Mouse (Mus musculus): ENCODE measurements at regions not wholly inside any gene's neighbourhood (a gene's known extent, or its start where the extent isn't known, plus 50 kb on each side); places are given as distances from the start of the nearest gene placed in this dataset.

- Histone ChIP-seq H3ac (ENCODE audit: control insufficient read depth, insufficient read length, low read depth) (no peak overlapping the region), H3K36me3 (ENCODE audit: control insufficient read depth, insufficient read depth) (no peaks in the 10 kb centered on the region), H3K79me3 (ENCODE audit: low read depth) (no peaks in the 10 kb centered on the region), H3K4me3 (ENCODE audit: insufficient read depth, poor library complexity, severe bottlenecking) (no peak overlapping the region), H3K27me3 (ENCODE audit: control insufficient read depth, insufficient read depth, insufficient read length) (no peaks in the 10 kb centered on the region), H3K79me2 (ENCODE audit: control insufficient read depth, insufficient read depth) (no peaks in the 10 kb centered on the region)
- TF ChIP-seq MAX (IDR thresholded peaks at IDR 0.05) (no peak), FOSL1 (IDR thresholded peaks at IDR 0.05; ENCODE audit: insufficient read depth, low read length, poor library complexity, severe bottlenecking) (no peak), USF1 (IDR thresholded peaks at IDR 0.05; ENCODE audit: low read depth) (no peak), MYOG (IDR thresholded peaks at IDR 0.05; ENCODE audit: control insufficient read depth, extremely low read depth, insufficient read length) (no peak), CEBPB (IDR thresholded peaks at IDR 0.05; ENCODE audit: low read depth) (no peak), MYOD1 (IDR thresholded peaks at IDR 0.05; ENCODE audit: control insufficient read depth, insufficient read length, low read depth) (no peak), CTCF (IDR thresholded peaks at IDR 0.05; ENCODE audit: control insufficient read depth, insufficient read depth, insufficient read length) (no peak)
These were observed 388.4 kb downstream of the Plekhb2 start for GRCm38 (mm10) chr1:35238139-35238538.

- H3K27me3 ChIP-seq (ENCODE audit: control insufficient read depth, insufficient read depth, insufficient read length), result no peaks in the 10 kb centered on the region
- no peaks in the 10 kb centered on the region for H3K79me3 ChIP-seq (ENCODE audit: low read depth)
- H3K36me3 ChIP-seq (ENCODE audit: control insufficient read depth, insufficient read depth), result no peaks in the 10 kb centered on the region
- H3K4me3 ChIP-seq (ENCODE audit: insufficient read depth, poor library complexity, severe bottlenecking), result no peak overlapping the region
- H3ac ChIP-seq (ENCODE audit: control insufficient read depth, insufficient read length, low read depth), result no peak overlapping the region
- TF ChIP-seq MYOD1 (IDR thresholded peaks at IDR 0.05; ENCODE audit: control insufficient read depth, insufficient read length, low read depth) (no peak), CTCF (IDR thresholded peaks at IDR 0.05; ENCODE audit: control insufficient read depth, insufficient read depth, insufficient read length) (no peak)
- no peaks in the 10 kb centered on the region for H3K79me2 ChIP-seq (ENCODE audit: control insufficient read depth, insufficient read depth)
These were observed 393.1 kb downstream of the Plekhb2 start for GRCm38 (mm10) chr1:35242849-35243248.

GRCm38 (mm10) chr1:35243339-35243738 lies 393.6 kb downstream of the Plekhb2 start:
- H3K79me2 ChIP-seq (ENCODE audit: control insufficient read depth, insufficient read depth), result no peaks in the 10 kb centered on the region
- H3K4me3 ChIP-seq (ENCODE audit: insufficient read depth, poor library complexity, severe bottlenecking), result no peak overlapping the region
- no peak for TF ChIP-seq MYOD1 (IDR thresholded peaks at IDR 0.05; ENCODE audit: control insufficient read depth, insufficient read length, low read depth)
- no peak for TF ChIP-seq FOSL1 (IDR thresholded peaks at IDR 0.05; ENCODE audit: insufficient read depth, low read length, poor library complexity, severe bottlenecking)
- TF ChIP-seq MYOG (IDR thresholded peaks at IDR 0.05; ENCODE audit: control insufficient read depth, extremely low read depth, insufficient read length), result no peak
- no peak for TF ChIP-seq USF1 (IDR thresholded peaks at IDR 0.05; ENCODE audit: low read depth)
- no peak for TF ChIP-seq MAX (IDR thresholded peaks at IDR 0.05)
- no peak for TF ChIP-seq CEBPB (IDR thresholded peaks at IDR 0.05; ENCODE audit: low read depth)
- TF ChIP-seq CTCF (IDR thresholded peaks at IDR 0.05; ENCODE audit: control insufficient read depth, insufficient read depth, insufficient read length), result no peak
- no peaks in the 10 kb centered on the region for H3K27me3 ChIP-seq (ENCODE audit: control insufficient read depth, insufficient read depth, insufficient read length)
- H3K79me3 ChIP-seq (ENCODE audit: low read depth), result no peaks in the 10 kb centered on the region
- H3ac ChIP-seq (ENCODE audit: control insufficient read depth, insufficient read length, low read depth), result no peak overlapping the region
- no peaks in the 10 kb centered on the region for H3K36me3 ChIP-seq (ENCODE audit: control insufficient read depth, insufficient read depth)

- H3K79me3 ChIP-seq (ENCODE audit: low read depth), result no peaks in the 10 kb centered on the region
- H3K27me3 ChIP-seq (ENCODE audit: control insufficient read depth, insufficient read depth, insufficient read length), result no peaks in the 10 kb centered on the region
- no peak overlapping the region for H3ac ChIP-seq (ENCODE audit: control insufficient read depth, insufficient read length, low read depth)
- H3K79me2 ChIP-seq (ENCODE audit: control insufficient read depth, insufficient read depth), result no peaks in the 10 kb centered on the region
- H3K36me3 ChIP-seq (ENCODE audit: control insufficient read depth, insufficient read depth), result no peaks in the 10 kb centered on the region
- no peak for TF ChIP-seq USF1 (IDR thresholded peaks at IDR 0.05; ENCODE audit: low read depth)
- TF ChIP-seq CEBPB (IDR thresholded peaks at IDR 0.05; ENCODE audit: low read depth), result no peak
- TF ChIP-seq MYOG (IDR thresholded peaks at IDR 0.05; ENCODE audit: control insufficient read depth, extremely low read depth, insufficient read length), result no peak
- no peak for TF ChIP-seq MAX (IDR thresholded peaks at IDR 0.05)
- no peak for TF ChIP-seq FOSL1 (IDR thresholded peaks at IDR 0.05; ENCODE audit: insufficient read depth, low read length, poor library complexity, severe bottlenecking)
- no peak for TF ChIP-seq MYOD1 (IDR thresholded peaks at IDR 0.05; ENCODE audit: control insufficient read depth, insufficient read length, low read depth)
- no peak for TF ChIP-seq CTCF (IDR thresholded peaks at IDR 0.05; ENCODE audit: control insufficient read depth, insufficient read depth, insufficient read length)
- H3K4me3 ChIP-seq (ENCODE audit: insufficient read depth, poor library complexity, severe bottlenecking), result no peak overlapping the region
These were observed 415.3 kb downstream of the Plekhb2 start for GRCm38 (mm10) chr1:35265125-35265524.

GRCm38 (mm10) chr1:35266626-35267025 lies 416.9 kb downstream of the Plekhb2 start:
- Histone ChIP-seq H3K79me3 (ENCODE audit: low read depth) (no peaks in the 10 kb centered on the region), H3K27me3 (ENCODE audit: control insufficient read depth, insufficient read depth, insufficient read length) (no peaks in the 10 kb centered on the region), H3K36me3 (ENCODE audit: control insufficient read depth, insufficient read depth) (no peaks in the 10 kb centered on the region), H3K79me2 (ENCODE audit: control insufficient read depth, insufficient read depth) (no peaks in the 10 kb centered on the region), H3K4me3 (ENCODE audit: insufficient read depth, poor library complexity, severe bottlenecking) (no peak overlapping the region), H3ac (ENCODE audit: control insufficient read depth, insufficient read length, low read depth) (no peak overlapping the region)
- no peak for TF ChIP-seq CEBPB (IDR thresholded peaks at IDR 0.05; ENCODE audit: low read depth)
- TF ChIP-seq MYOG (IDR thresholded peaks at IDR 0.05; ENCODE audit: control insufficient read depth, extremely low read depth, insufficient read length), result no peak
- TF ChIP-seq CTCF (IDR thresholded peaks at IDR 0.05; ENCODE audit: control insufficient read depth, insufficient read depth, insufficient read length), result no peak
- no peak for TF ChIP-seq MAX (IDR thresholded peaks at IDR 0.05)
- no peak for TF ChIP-seq MYOD1 (IDR thresholded peaks at IDR 0.05; ENCODE audit: control insufficient read depth, insufficient read length, low read depth)

GRCm38 (mm10) chr1:35267883-35268282 lies 418.1 kb downstream of the Plekhb2 start:
- no peaks in the 10 kb centered on the region for H3K79me3 ChIP-seq (ENCODE audit: low read depth)
- no peaks in the 10 kb centered on the region for H3K27me3 ChIP-seq (ENCODE audit: control insufficient read depth, insufficient read depth, insufficient read length)
- H3K36me3 ChIP-seq (ENCODE audit: control insufficient read depth, insufficient read depth), result no peaks in the 10 kb centered on the region
- TF ChIP-seq FOSL1 (IDR thresholded peaks at IDR 0.05; ENCODE audit: insufficient read depth, low read length, poor library complexity, severe bottlenecking) (no peak), CEBPB (IDR thresholded peaks at IDR 0.05; ENCODE audit: low read depth) (no peak), CTCF (IDR thresholded peaks at IDR 0.05; ENCODE audit: control insufficient read depth, insufficient read depth, insufficient read length) (no peak), MYOD1 (IDR thresholded peaks at IDR 0.05; ENCODE audit: control insufficient read depth, insufficient read length, low read depth) (no peak), MAX (IDR thresholded peaks at IDR 0.05) (no peak), MYOG (IDR thresholded peaks at IDR 0.05; ENCODE audit: control insufficient read depth, extremely low read depth, insufficient read length) (no peak), USF1 (IDR thresholded peaks at IDR 0.05; ENCODE audit: low read depth) (no peak)
- H3K79me2 ChIP-seq (ENCODE audit: control insufficient read depth, insufficient read depth), result no peaks in the 10 kb centered on the region
- H3ac ChIP-seq (ENCODE audit: control insufficient read depth, insufficient read length, low read depth), result no peak overlapping the region
- H3K4me3 ChIP-seq (ENCODE audit: insufficient read depth, poor library complexity, severe bottlenecking), result no peak overlapping the region

Measured in C2C12 (cell line).